Mouse (Mus musculus): ENCODE data around the gene Fez2. TPM values are rescaled to one million over a fixed set of nuclear protein-coding genes. Genes with fewer than 3 reads are reported as not detected.

Gene Fez2
- polyA plus RNA-seq, 1 experiment from 2014 or later, result 40.8 TPM

- Histone ChIP-seq H3K36me3 (peaks cover 8% of the 10 kb centered on the region; the same call in 1 of the 2 replicates), H3K4me1 (no peaks in the 10 kb centered on the region), H3K4me2 (replicated peaks) (no peak overlapping the region), H3K9me3 (replicated peaks) (no peaks in the 10 kb centered on the region), H3K9ac (no peak overlapping the region), H3K4me3 (replicated peaks) (no peak overlapping the region), H3K27me3 (no peaks in the 10 kb centered on the region), H3K27ac (replicated peaks) (no peak overlapping the region)
- WGBS, result 85% methylated on average over 9 of the region's 9 CpGs
- ATAC-seq (ENCODE audit: insufficient number of reproducible peaks, low FRiP score, low TSS enrichment, low read depth), result no peak
These were observed 29.7 kb downstream of the Fez2 start for GRCm38 (mm10) chr17:78388101-78388847.

GRCm38 (mm10) chr17:78387665-78388064 is 30.3 kb downstream of the Fez2 start:
- ATAC-seq (ENCODE audit: insufficient number of reproducible peaks, low FRiP score, low TSS enrichment, low read depth), result no peak
- Histone ChIP-seq H3K9ac (no peak overlapping the region), H3K9me3 (replicated peaks) (no peaks in the 10 kb centered on the region), H3K27me3 (no peaks in the 10 kb centered on the region), H3K4me3 (replicated peaks) (no peak overlapping the region), H3K27ac (replicated peaks) (no peak overlapping the region), H3K4me1 (no peaks in the 10 kb centered on the region), H3K36me3 (peaks cover 8% of the 10 kb centered on the region; the same call in 1 of the 2 replicates), H3K4me2 (replicated peaks) (no peak overlapping the region)
- 77% methylated on average over 9 of the region's 9 CpGs for WGBS

GRCm38 (mm10) chr17:78382321-78382720 is 35.6 kb downstream of the Fez2 start:
- H3K4me2 ChIP-seq (replicated peaks), result no peak overlapping the region
- ATAC-seq (ENCODE audit: insufficient number of reproducible peaks, low FRiP score, low TSS enrichment, low read depth), result no peak
- H3K27me3 ChIP-seq, result no peaks in the 10 kb centered on the region
- peaks cover 24% of the 10 kb centered on the region for H3K36me3 ChIP-seq
- H3K4me3 ChIP-seq (replicated peaks), result no peak overlapping the region
- no peak overlapping the region for H3K27ac ChIP-seq (replicated peaks)
- 90% methylated on average over 3 of the region's 3 CpGs for WGBS
- H3K9me3 ChIP-seq (replicated peaks), result no peaks in the 10 kb centered on the region
- no peaks in the 10 kb centered on the region for H3K4me1 ChIP-seq
- no peak overlapping the region for H3K9ac ChIP-seq

- H3K9me3 ChIP-seq (replicated peaks), result no peaks in the 10 kb centered on the region
- H3K27ac ChIP-seq (replicated peaks), result no peak overlapping the region
- H3K27me3 ChIP-seq, result no peaks in the 10 kb centered on the region
- H3K4me3 ChIP-seq (replicated peaks), result no peak overlapping the region
- no peaks in the 10 kb centered on the region for H3K4me1 ChIP-seq
- peaks cover 26% of the 10 kb centered on the region for H3K36me3 ChIP-seq
- H3K4me2 ChIP-seq (replicated peaks), result no peak overlapping the region
- no peak for ATAC-seq (ENCODE audit: insufficient number of reproducible peaks, low FRiP score, low TSS enrichment, low read depth)
- no peak overlapping the region for H3K9ac ChIP-seq
- 78% methylated on average over 11 of the region's 11 CpGs for WGBS
These were observed 38.2 kb downstream of the Fez2 start for GRCm38 (mm10) chr17:78379730-78380245.

GRCm38 (mm10) chr17:78379079-78379729 is 38.7 kb downstream of the Fez2 start:
- no peak overlapping the region for H3K27ac ChIP-seq (replicated peaks)
- no peaks in the 10 kb centered on the region for H3K27me3 ChIP-seq
- H3K9me3 ChIP-seq (replicated peaks), result no peaks in the 10 kb centered on the region
- no peak for ATAC-seq (ENCODE audit: insufficient number of reproducible peaks, low FRiP score, low TSS enrichment, low read depth)
- H3K9ac ChIP-seq, result no peak overlapping the region
- H3K36me3 ChIP-seq, result peaks cover 31% of the 10 kb centered on the region
- H3K4me1 ChIP-seq, result no peaks in the 10 kb centered on the region
- H3K4me3 ChIP-seq (replicated peaks), result no peak overlapping the region
- no peak overlapping the region for H3K4me2 ChIP-seq (replicated peaks)
- WGBS, result 76% methylated on average over 8 of the region's 8 CpGs

- Histone ChIP-seq H3K4me2 (replicated peaks) (no peak overlapping the region), H3K27ac (replicated peaks) (no peak overlapping the region), H3K4me3 (replicated peaks) (no peak overlapping the region), H3K27me3 (no peaks in the 10 kb centered on the region), H3K9ac (no peak overlapping the region), H3K36me3 (peaks cover 44% of the 10 kb centered on the region), H3K9me3 (replicated peaks) (no peaks in the 10 kb centered on the region), H3K4me1 (no peaks in the 10 kb centered on the region)
- no peak for ATAC-seq (ENCODE audit: insufficient number of reproducible peaks, low FRiP score, low TSS enrichment, low read depth)
- 74% methylated on average over 8 of the region's 8 CpGs for WGBS
These were observed 41.4 kb downstream of the Fez2 start for GRCm38 (mm10) chr17:78376587-78376986.

- H3K27ac ChIP-seq (replicated peaks), result no peak overlapping the region
- WGBS, result 75% methylated on average over 10 of the region's 10 CpGs
These were observed 43.2 kb downstream of the Fez2 start for GRCm38 (mm10) chr17:78374756-78375155.

GRCm38 (mm10) chr17:78373849-78374248 is 44.1 kb downstream of the Fez2 start:
- H3K4me2 ChIP-seq (replicated peaks), result no peak overlapping the region
- H3K9ac ChIP-seq, result no peak overlapping the region
- peaks cover 48% of the 10 kb centered on the region for H3K36me3 ChIP-seq
- no peaks in the 10 kb centered on the region for H3K27me3 ChIP-seq
- no peak overlapping the region for H3K4me3 ChIP-seq (replicated peaks)
- no peaks in the 10 kb centered on the region for H3K9me3 ChIP-seq (replicated peaks)
- WGBS, result 81% methylated on average over 8 of the region's 8 CpGs
- no peak for ATAC-seq (ENCODE audit: insufficient number of reproducible peaks, low FRiP score, low TSS enrichment, low read depth)
- H3K4me1 ChIP-seq, result no peaks in the 10 kb centered on the region
- H3K27ac ChIP-seq (replicated peaks), result no peak overlapping the region

More at GRCm38 (mm10) chr17:78374756-78375155, 43.2 kb downstream of the Fez2 start:
- Histone ChIP-seq H3K4me3 (replicated peaks) (no peak overlapping the region), H3K4me1 (no peaks in the 10 kb centered on the region), H3K9ac (no peak overlapping the region), H3K36me3 (peaks cover 41% of the 10 kb centered on the region), H3K9me3 (replicated peaks) (no peaks in the 10 kb centered on the region), H3K27me3 (no peaks in the 10 kb centered on the region), H3K4me2 (replicated peaks) (no peak overlapping the region)
- ATAC-seq (ENCODE audit: insufficient number of reproducible peaks, low FRiP score, low TSS enrichment, low read depth), result no peak

- Histone ChIP-seq H3K4me1 (no peaks in the 10 kb centered on the region), H3K27me3 (no peaks in the 10 kb centered on the region), H3K36me3 (peaks cover 47% of the 10 kb centered on the region), H3K4me2 (replicated peaks) (no peak overlapping the region), H3K4me3 (replicated peaks) (no peak overlapping the region), H3K9ac (no peak overlapping the region), H3K9me3 (replicated peaks) (no peaks in the 10 kb centered on the region), H3K27ac (replicated peaks) (no peak overlapping the region)
- 93% methylated on average over 6 of the region's 6 CpGs for WGBS
- no peak for ATAC-seq (ENCODE audit: insufficient number of reproducible peaks, low FRiP score, low TSS enrichment, low read depth)
These were observed 44.8 kb downstream of the Fez2 start for GRCm38 (mm10) chr17:78373174-78373573.

GRCm38 (mm10) chr17:78370445-78370844 is 47.5 kb downstream of the Fez2 start:
- Histone ChIP-seq H3K36me3 (peaks cover 58% of the 10 kb centered on the region), H3K4me3 (replicated peaks) (no peak overlapping the region), H3K27ac (replicated peaks) (no peak overlapping the region), H3K27me3 (no peaks in the 10 kb centered on the region), H3K9me3 (replicated peaks) (no peaks in the 10 kb centered on the region), H3K9ac (no peak overlapping the region), H3K4me2 (replicated peaks) (no peak overlapping the region), H3K4me1 (no peaks in the 10 kb centered on the region)
- no peak for ATAC-seq (ENCODE audit: insufficient number of reproducible peaks, low FRiP score, low TSS enrichment, low read depth)
- WGBS, result 77% methylated on average over 1 of the region's 1 CpGs

GRCm38 (mm10) chr17:78368481-78368880 is 49.5 kb downstream of the Fez2 start:
- Histone ChIP-seq H3K4me2 (replicated peaks) (no peak overlapping the region), H3K4me3 (replicated peaks) (no peak overlapping the region), H3K27me3 (no peaks in the 10 kb centered on the region), H3K36me3 (peaks cover 46% of the 10 kb centered on the region), H3K4me1 (no peaks in the 10 kb centered on the region), H3K9ac (no peak overlapping the region), H3K27ac (replicated peaks) (no peak overlapping the region), H3K9me3 (replicated peaks) (no peaks in the 10 kb centered on the region)
- no peak for ATAC-seq (ENCODE audit: insufficient number of reproducible peaks, low FRiP score, low TSS enrichment, low read depth)
- WGBS, result 71% methylated on average over 8 of the region's 8 CpGs
